Mouse (Mus musculus): ENCODE data around the gene Filip1l.

DNA sequence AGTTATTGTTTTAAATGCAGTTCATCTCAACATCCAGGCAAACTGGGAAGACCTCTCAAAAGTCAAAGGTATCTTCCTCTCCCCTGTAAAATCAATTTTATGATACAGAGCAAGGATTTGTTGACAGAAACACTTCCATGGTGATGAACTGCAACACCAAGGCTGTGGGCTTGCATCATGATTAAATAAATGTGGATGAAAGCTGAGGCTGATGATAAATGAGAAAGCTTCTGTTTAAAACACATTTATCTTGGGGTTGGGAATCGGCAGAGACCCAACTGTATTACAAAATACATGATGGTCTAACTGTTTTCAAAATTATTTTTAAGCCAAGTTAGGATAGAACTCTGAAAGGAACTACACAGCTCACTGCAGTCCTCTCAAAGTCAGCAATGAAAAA lies 220.9 kb downstream of the Filip1l start:
- TF ChIP-seq POLR2A (IDR thresholded peaks at IDR 0.05; ENCODE audit: insufficient read length, low read depth) = no peak
- no peak for TF ChIP-seq MYOG (IDR thresholded peaks at IDR 0.05; ENCODE audit: control insufficient read depth in 1 of 3, insufficient read depth in 1 of 3, insufficient read length in 2 of 3, low read depth in 2 of 3)
- no peak for TF ChIP-seq MAX (IDR thresholded peaks at IDR 0.05; ENCODE audit: low read depth)
- no peak for TF ChIP-seq E2F4 (IDR thresholded peaks at IDR 0.05; ENCODE audit: insufficient read depth)
- TF ChIP-seq USF1 (IDR thresholded peaks at IDR 0.05; ENCODE audit: low read depth) = no peak
- TF ChIP-seq TCF12 (IDR thresholded peaks at IDR 0.05; ENCODE audit: insufficient read depth, poor library complexity, severe bottlenecking) = no peak
- no peak for TF ChIP-seq POLR2AphosphoS2 (IDR thresholded peaks at IDR 0.05; ENCODE audit: insufficient read length, low read depth)
- TF ChIP-seq CEBPB (IDR thresholded peaks at IDR 0.05; ENCODE audit: insufficient read depth, poor library complexity, severe bottlenecking) = no peak
- TF ChIP-seq SRF (IDR thresholded peaks at IDR 0.05; ENCODE audit: control insufficient read depth, insufficient read length, low read depth) = no peak
- no peak for TF ChIP-seq REST (IDR thresholded peaks at IDR 0.05; ENCODE audit: insufficient read depth, insufficient read length)
- no peak for TF ChIP-seq MYOD1 (IDR thresholded peaks at IDR 0.05; ENCODE audit: control insufficient read depth in 1 of 3, insufficient read length in 2 of 3, low read depth in 2 of 3)
